Comparison of ENCODE assay signal across 10 mouse cellular contexts in genomic region chr6:144753963-144754296, GRCm38 (mm10). TPM values are rescaled to one million over a fixed set of nuclear protein-coding genes. Genes with fewer than 3 reads are reported as not detected.
DNase-seq lines count a peak whose midpoint lies in the region; ATAC-seq and TF ChIP-seq lines count a peak whose summit lies in the region.
"Had no signal": no experiment of that assay in that cellular context is flagged by ENCODE, and none has a peak within 500 bp of the region (broad histone marks: within the 10 kb centered on the region; RNA-seq: fewer than 3 reads in every experiment).

No protein-coding gene starts in this region.

- peak; percentile 16; the same call in 1 of the 2 replicates for ATAC-seq in liver, embryonic 15.5 days (ENCODE audit: insufficient read depth)
- ATAC-seq in limb, embryonic 11.5 days (ENCODE audit: insufficient number of reproducible peaks, low FRiP score, low TSS enrichment, low read depth), result peak; percentile 54; the same call in 1 of the 2 replicates
- peak; percentile 26; the same call in 1 of the 2 replicates for ATAC-seq in stomach, postnatal 0 days (ENCODE audit: low FRiP score, low TSS enrichment)
- ATAC-seq in activated CD4-positive, CD25-positive, alpha-beta regulatory T cell, adult 4 months, result no peak
- ATAC-seq in midbrain, embryonic 15.5 days (replicated peaks), result no peak

- TF ChIP-seq CTCF in stomach, postnatal 0 days (IDR thresholded peaks at IDR 0.05; ENCODE audit: low read depth), result no peak

- H3K4me1 ChIP-seq in liver, embryonic 15.5 days (replicated peaks), result peaks cover 5% of the 10 kb centered on the region
- H3K4me1 ChIP-seq in limb, embryonic 11.5 days (ENCODE audit: control insufficient read depth, insufficient read depth, low read length), result peaks cover 9% of the 10 kb centered on the region
- H3K4me1 ChIP-seq in stomach, postnatal 0 days (replicated peaks; ENCODE audit: control insufficient read depth, insufficient read depth), result no peaks in the 10 kb centered on the region
- H3K4me1 ChIP-seq in midbrain, embryonic 15.5 days, result peaks cover 5% of the 10 kb centered on the region; the same call in 1 of the 2 replicates

- H3K27ac ChIP-seq in liver, embryonic 15.5 days (replicated peaks), result peak overlapping the region; percentile 48
- H3K27ac ChIP-seq in limb, embryonic 11.5 days (replicated peaks; ENCODE audit: low read depth, low read length), result no peak overlapping the region
- H3K27ac ChIP-seq in stomach, postnatal 0 days (replicated peaks), result peak overlapping the region; percentile 63
- H3K27ac ChIP-seq in midbrain, embryonic 15.5 days, result no peak overlapping the region
- H3K27ac ChIP-seq: neural tube, embryonic 13.5 days had no signal

- H3K9ac ChIP-seq in liver, embryonic 15.5 days, result no peak overlapping the region
- H3K9ac ChIP-seq in limb, embryonic 11.5 days (ENCODE audit: low read length), result no peak overlapping the region
- H3K9ac ChIP-seq in stomach, postnatal 0 days (ENCODE audit: low read length), result no peak overlapping the region
- H3K9ac ChIP-seq in midbrain, embryonic 15.5 days, result no peak overlapping the region
- H3K9ac ChIP-seq: neural tube, embryonic 13.5 days had no signal

- H3K4me3 ChIP-seq in liver, embryonic 15.5 days (replicated peaks), result no peak overlapping the region
- no peak overlapping the region for H3K4me3 ChIP-seq in limb, embryonic 11.5 days (ENCODE audit: low read depth, low read length)
- H3K4me3 ChIP-seq in stomach, postnatal 0 days (ENCODE audit: low read depth, low read length), result no peak overlapping the region
- no peak overlapping the region for H3K4me3 ChIP-seq in midbrain, embryonic 15.5 days
- H3K4me3 ChIP-seq: neural tube, embryonic 13.5 days had no signal

- no peaks in the 10 kb centered on the region for H3K9me3 ChIP-seq in liver, embryonic 15.5 days (replicated peaks)
- H3K9me3 ChIP-seq in limb, embryonic 11.5 days (ENCODE audit: control insufficient read depth, low read length), result no peaks in the 10 kb centered on the region
- H3K9me3 ChIP-seq in stomach, postnatal 0 days (ENCODE audit: control insufficient read depth, low read length), result no peaks in the 10 kb centered on the region
- no peaks in the 10 kb centered on the region for H3K9me3 ChIP-seq in midbrain, embryonic 15.5 days
- H3K9me3 ChIP-seq: neural tube, embryonic 13.5 days had no signal

- 57% methylated on average over 3 of the region's 3 CpGs for WGBS in liver, embryonic 15.5 days (ENCODE audit: insufficient replicate concordance)
- WGBS in limb, embryonic 11.5 days, result 37% methylated on average over 3 of the region's 3 CpGs
- WGBS in stomach, postnatal 0 days, result 35% methylated on average over 3 of the region's 3 CpGs
- 16% methylated on average over 3 of the region's 3 CpGs for WGBS in midbrain, embryonic 15.5 days

- no peak overlapping the region; the same call in 1 of the 2 replicates for H3K4me2 ChIP-seq in liver, embryonic 15.5 days
- H3K4me2 ChIP-seq in limb, embryonic 11.5 days (ENCODE audit: low read depth, severe bottlenecking), result no peak overlapping the region
- no peak overlapping the region for H3K4me2 ChIP-seq in stomach, postnatal 0 days (replicated peaks; ENCODE audit: low read depth)
- H3K4me2 ChIP-seq in midbrain, embryonic 15.5 days, result no peak overlapping the region
- H3K4me2 ChIP-seq: neural tube, embryonic 13.5 days had no signal

- no peaks in the 10 kb centered on the region for H3K36me3 ChIP-seq in liver, embryonic 15.5 days (replicated peaks)
- no peaks in the 10 kb centered on the region for H3K36me3 ChIP-seq in limb, embryonic 11.5 days (ENCODE audit: control insufficient read depth, insufficient read depth, low read length)
- no peaks in the 10 kb centered on the region for H3K36me3 ChIP-seq in stomach, postnatal 0 days (ENCODE audit: control insufficient read depth, insufficient read depth, low read length)
- no peaks in the 10 kb centered on the region for H3K36me3 ChIP-seq in midbrain, embryonic 15.5 days (replicated peaks)
- H3K36me3 ChIP-seq: neural tube, embryonic 13.5 days had no signal

- no peaks in the 10 kb centered on the region for H3K27me3 ChIP-seq in liver, embryonic 15.5 days
- H3K27me3 ChIP-seq in limb, embryonic 11.5 days (ENCODE audit: control insufficient read depth, insufficient read depth, low read length), result no peaks in the 10 kb centered on the region
- H3K27me3 ChIP-seq in stomach, postnatal 0 days (ENCODE audit: control insufficient read depth, insufficient read depth, low read length), result no peaks in the 10 kb centered on the region
- H3K27me3 ChIP-seq in midbrain, embryonic 15.5 days (replicated peaks), result no peaks in the 10 kb centered on the region
- H3K27me3 ChIP-seq: neural tube, embryonic 13.5 days had no signal

- TF ChIP-seq EP300 in stomach, postnatal 0 days (optimal IDR thresholded peaks at IDR 0.05), result no peak

- DNase-seq in adrenal gland, adult (ENCODE audit: inconsistent age in 2 of 2, low spot score in 1 of 2), result peak; percentile 57 to 81
- no peak for DNase-seq in adrenal gland, postnatal 25 days
- DNase-seq in liver, result no peak
- no peak for DNase-seq in limb, embryonic 11.5 days (ENCODE audit: low spot score)
- no peak for DNase-seq in stomach, postnatal 0 days (ENCODE audit: low spot score)
- DNase-seq: cerebellum, postnatal 36 days had no signal

RNA-seq across cellular contexts. Expression of gene Sox5, which starts 27.8 kb away (rescaled TPM):
- total RNA-seq in adrenal gland, postnatal 25 days (2021), result 10.8 and 14.7 TPM in 2 replicates
- 4.2 and 5.3 TPM in 2 replicates for polyA plus RNA-seq in liver, embryonic 15.5 days (2015; fragmentation: Nextera tagmentation; extraction: Ambion mirVana)
- 49.2 and 54.7 TPM in 2 replicates for polyA plus RNA-seq in limb, embryonic 11.5 days (2014; fragmentation: Nextera tagmentation; extraction: Ambion mirVana)
- 9.0 and 9.8 TPM in 2 replicates for polyA plus RNA-seq in stomach, postnatal 0 days (2015; fragmentation: Nextera tagmentation; extraction: Ambion mirVana)
- under 1 TPM; 0.08 to 0.37 TPM for polyA plus RNA-seq in activated CD4-positive, CD25-positive, alpha-beta regulatory T cell, adult 4 months (2017; shearing (Covaris generic))
- polyA plus RNA-seq in midbrain, embryonic 15.5 days (2015; fragmentation: Nextera tagmentation; extraction: Ambion mirVana), result 47.5 and 49.3 TPM in 2 replicates

Comparison
In these comparisons a context has a peak if more than half of its experiments do, and no peak if none do; other contexts are left out.
1. DNase-seq: peak in adrenal gland, adult (2 of 2); none in adrenal gland, postnatal 25 days (single experiment), liver (single experiment), limb, embryonic 11.5 days (single experiment) and stomach, postnatal 0 days (single experiment).
2. ATAC-seq: peak in liver, embryonic 15.5 days (single experiment), limb, embryonic 11.5 days (single experiment) and stomach, postnatal 0 days (single experiment); none in activated CD4-positive, CD25-positive, alpha-beta regulatory T cell, adult 4 months (single experiment) and midbrain, embryonic 15.5 days (single experiment).
3. H3K27ac ChIP-seq: peak in liver, embryonic 15.5 days (single experiment) and stomach, postnatal 0 days (single experiment); none in limb, embryonic 11.5 days (single experiment) and midbrain, embryonic 15.5 days (single experiment).